Mouse (Mus musculus) CD8-positive naive resting alpha-beta T cell, adult 2 months (primary cell): ENCODE results near the gene Gys1.

Experiments used
- DNase-seq, 2 experiments: peaks; one replicate each; pipeline ENCODE4 v3.0.0; 2022; ENCODE audit warnings: low read depth in 2 of 2, low spot score in 2 of 2

The Gys1 gene

DNA sequence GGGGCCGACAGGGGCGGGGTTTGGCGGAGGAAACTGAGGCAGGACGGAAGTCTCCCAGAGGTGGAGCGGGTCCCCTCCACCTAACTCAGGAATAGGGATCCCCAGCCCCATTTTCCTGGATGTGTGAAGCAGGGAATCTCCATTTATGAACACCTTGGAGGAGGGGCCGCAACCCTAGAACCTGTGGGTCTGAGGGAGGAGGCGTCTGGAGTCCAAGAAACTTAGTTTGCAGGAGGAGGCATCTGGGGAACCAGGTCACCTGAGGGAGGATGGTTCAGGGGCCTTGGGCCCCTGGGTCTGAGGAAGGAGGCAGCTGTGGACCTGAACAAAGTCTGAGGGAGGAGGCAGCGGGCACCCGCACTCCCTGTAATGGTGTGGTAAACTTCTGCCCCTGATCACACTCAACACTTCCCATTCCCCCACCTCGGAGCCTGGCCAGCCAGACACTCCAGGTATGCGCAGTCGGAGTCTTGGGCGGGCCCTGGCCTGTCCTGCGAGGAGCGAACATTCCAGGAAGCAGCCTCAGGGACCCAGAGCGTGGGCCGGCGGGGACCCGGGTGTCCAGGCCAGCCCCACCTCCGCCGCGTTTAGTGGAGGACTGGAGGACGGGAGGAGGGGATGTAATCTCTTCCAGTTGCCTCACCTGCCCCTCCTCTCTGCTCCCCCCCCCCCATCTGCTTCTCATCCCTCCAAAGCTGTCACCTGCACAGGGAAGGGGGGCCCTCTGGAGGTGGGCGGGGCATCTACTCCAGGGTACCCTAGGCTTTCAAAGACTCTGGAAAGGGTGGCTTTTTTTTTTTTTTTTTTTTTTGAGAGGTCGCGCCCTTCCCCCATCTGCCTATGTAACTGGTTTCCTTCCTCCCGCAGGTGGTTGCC lies 20.5 kb upstream of the Gys1 start:
- DNase-seq, result no peak

DNA sequence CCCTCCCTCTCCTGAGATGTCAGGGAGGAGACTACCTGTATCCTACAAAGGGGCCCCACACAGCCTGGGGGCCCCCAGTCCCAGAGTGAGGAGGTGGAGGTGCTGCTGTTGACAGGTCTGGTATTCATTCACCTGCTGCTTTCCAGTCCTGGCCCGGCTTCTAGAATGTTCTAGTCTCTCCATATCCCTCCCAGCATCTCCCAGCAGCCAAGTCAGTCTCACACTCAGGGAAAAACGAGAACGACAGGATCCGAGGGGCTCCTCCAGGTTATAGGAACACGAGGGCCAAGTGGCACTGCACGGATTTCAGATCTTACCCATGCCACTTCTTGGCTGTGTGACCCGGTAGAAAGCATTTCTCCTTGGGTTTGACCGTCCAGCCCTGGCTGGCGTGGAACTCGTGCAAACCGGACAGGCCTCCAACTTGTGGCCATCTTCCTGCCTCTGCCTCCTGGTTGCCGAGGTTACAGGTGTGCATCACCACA lies 19.9 kb upstream of the Gys1 start:
- no peak for DNase-seq

DNA sequence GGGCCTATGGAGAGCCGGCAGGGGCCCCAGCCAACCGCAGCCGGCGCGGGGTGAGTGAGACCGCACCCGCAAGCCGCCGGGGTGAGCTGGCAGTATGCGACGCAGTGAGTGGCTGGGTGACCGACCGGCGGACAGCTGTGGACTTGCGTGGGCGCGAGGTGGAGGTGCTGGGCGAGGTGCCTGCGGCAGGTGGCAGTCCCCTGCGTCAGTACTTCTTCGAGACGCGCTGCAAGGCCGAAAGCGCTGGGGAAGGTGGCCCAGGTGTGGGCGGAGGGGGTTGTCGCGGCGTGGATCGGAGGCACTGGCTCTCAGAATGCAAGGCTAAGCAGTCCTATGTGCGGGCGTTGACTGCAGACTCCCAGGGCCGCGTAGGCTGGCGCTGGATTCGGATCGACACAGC lies 19.0 kb upstream of the Gys1 start:
- no peak for DNase-seq

DNA sequence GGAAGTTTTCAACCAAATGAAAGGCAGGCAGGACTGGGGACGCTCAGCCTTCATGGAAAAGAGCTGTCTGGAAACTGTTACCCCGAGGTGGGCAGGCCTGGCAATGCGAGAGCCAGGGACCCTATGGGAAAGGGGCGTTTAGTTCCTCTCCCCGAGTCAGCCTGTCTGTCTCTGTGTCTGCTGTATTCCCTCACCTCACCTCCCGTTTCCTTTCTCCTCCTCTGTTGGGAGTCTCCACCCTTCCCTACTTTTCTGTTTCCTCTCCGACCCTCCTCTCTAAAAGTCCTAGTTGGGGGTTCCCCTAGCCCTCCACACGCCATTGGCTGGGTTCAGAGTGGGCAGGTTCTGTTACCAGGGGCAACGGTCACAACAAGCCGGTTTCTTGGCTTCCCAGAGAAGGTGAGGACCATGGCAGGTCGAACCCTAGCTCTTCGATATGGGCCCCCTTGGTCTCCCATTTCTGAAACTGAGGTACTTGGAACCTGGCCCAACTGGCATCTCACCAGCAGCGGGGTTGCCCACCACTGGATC lies 16.6 kb upstream of the Gys1 start:
- no peak for DNase-seq

DNA sequence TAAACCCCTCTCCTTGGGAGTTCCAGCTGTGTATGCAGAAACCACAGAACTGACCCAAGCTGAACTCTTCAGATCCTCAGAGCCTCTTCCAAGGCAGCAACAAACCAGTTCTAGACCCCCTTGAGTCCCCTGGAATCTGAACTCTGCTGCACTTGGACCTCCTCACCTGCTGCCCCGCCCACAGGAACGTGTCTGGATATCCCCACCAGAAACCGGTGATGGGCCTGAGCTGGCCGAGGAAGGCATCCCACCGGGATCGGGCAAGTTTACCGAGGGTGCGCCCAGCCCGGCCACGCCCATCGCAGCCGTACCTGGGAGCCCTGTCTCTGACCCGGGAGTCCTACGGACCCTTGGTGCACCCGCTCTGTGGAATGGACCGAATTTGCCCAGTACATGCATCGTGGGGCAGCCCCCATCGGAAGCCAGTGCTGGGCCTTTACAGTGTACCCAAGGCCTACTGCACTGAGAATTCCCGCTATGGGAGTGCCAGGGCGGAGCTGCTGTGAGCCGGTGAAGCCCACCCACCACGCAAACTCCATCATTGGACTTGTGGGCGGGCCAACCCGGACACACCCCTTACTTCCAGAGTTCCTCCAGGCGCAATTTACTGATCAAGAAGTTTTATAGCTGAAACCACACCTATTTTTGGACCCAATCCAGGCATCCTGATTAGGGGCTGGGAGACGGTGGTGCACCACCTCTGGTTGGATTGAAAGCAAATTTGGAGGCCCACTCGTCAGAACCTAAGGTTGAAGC lies 14.6 kb upstream of the Gys1 start:
- DNase-seq, result no peak

DNA sequence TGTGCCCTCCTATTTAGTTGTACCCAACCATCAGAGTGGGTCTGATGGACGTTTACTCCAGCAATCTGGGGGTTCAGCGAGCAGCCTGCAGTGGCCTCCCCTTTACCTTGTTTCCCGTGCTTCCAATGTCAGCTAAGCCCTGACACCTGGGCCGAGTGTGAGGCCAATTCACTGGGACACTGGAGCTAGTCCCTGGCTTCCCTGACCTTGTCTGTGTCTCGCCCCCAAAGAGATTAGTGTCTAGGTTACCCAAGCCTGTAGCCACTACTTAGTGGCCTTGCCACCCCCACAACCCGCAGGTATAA lies 14.1 kb upstream of the Gys1 start, which contains the start of gene Lhb:
Gene Lhb (plus strand): TSS at position 206 of the 305 bp plus-strand sequence.
- DNase-seq, result no peak

DNA sequence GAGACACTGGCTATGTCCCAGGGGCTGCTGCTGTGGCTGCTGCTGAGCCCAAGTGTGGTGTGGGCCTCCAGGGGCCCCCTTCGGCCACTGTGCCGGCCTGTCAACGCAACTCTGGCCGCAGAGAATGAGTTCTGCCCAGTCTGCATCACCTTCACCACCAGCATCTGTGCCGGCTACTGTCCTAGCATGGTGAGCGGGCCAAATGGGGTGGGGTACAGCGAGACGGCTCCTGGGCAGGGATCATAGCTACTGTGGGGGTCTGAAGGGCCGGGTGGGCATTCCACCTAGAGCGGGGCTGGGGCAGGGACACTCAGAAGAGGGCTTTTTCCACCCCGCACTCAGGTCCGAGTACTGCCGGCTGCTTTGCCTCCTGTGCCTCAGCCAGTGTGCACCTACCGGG lies 13.4 kb upstream of the Gys1 start:
- no peak for DNase-seq

DNA sequence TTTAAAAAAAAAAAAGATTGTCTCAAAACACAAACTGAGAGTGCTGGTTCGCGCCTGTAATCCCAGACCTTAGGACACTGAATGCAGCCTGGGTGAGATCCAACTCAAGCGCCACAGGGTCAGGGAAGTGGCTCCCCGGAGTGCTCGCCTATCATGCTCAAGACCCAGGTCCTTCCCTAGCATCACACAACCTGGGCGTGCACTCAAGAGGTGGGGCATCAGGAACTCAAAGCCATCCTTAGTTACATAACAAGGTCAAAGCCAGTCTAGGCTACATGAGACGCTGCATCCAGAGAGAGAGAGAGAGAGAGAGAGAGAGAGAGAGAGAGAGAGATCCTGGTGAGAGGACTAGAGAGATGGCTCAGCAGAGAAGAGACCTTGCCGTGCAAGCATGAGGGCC lies 8.1 kb upstream of the Gys1 start:
- DNase-seq, result no peak

DNA sequence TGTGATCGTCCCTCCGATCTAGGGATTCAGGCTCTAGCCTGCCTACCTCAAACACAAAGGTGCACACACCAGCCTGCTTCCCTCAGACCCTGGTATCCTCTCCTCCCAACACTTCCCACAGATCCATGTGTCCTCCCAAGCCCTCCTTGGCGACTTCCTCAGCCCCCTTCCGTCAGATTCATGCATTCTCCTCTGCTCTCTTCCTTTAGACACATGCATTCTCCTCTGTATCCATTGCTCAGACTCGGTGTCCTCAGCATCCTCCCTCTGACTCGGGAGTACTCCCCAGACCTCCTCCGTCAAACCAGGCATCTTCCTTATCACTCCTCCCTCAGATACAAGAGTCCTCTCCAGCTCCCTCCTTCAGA lies 825 bp upstream of the Gys1 start:
- DNase-seq, result no peak

DNA sequence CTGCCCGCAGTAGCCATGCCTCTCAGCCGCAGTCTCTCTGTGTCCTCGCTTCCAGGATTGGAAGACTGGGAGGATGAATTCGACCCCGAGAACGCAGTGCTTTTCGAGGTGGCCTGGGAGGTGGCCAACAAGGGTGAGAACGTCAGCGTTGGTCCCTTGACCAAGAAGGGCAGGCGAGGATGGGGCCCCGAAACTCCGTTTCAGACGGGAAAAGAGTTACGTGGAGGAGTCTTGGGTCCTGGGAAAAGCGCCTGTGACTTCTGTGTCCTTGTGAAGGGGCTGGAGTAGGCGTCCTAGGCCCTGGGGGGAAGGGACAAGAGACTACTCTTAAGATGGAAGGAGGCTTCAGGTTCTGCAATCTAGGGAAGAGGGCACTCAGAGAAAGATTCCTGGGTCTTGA lies 394 bp downstream of the Gys1 start:
- no peak for DNase-seq

DNA sequence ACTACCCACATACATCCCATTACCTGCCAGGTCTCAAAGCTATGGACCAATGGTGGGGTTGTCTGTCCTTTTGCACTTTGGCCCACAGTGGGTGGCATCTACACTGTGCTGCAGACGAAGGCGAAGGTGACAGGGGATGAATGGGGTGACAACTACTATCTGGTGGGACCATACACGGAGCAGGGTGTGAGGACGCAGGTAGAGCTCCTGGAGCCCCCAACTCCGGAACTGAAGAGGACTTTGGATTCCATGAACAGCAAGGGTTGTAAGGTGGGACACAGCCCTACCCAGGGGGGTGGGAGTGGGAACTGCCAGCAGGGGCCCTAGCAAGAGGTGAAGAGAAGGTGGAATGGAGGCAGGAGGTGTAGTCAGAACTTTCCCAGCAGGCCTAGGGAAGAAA lies 1.8 kb downstream of the Gys1 start:
- no peak for DNase-seq

DNA sequence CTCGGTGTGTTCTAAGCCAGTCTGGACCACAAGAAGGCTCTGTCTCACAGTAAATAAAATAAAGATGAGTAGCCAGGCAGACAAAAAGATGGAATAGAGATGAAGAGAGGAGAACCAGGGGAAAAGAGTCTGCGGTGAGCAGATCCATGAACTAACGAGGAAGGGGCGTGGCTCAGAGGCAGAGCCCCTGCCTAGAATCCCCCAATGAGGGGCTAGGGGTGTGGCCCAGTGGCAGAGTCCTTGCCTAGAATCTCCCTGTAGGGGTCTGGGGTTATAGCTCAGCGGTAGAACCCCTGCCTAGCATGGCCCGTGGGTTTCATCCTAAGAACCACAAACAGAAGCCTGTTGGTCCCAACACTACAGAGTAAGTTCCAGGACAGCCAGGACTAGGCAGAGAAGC lies 2.4 kb downstream of the Gys1 start:
- DNase-seq, result no peak

DNA sequence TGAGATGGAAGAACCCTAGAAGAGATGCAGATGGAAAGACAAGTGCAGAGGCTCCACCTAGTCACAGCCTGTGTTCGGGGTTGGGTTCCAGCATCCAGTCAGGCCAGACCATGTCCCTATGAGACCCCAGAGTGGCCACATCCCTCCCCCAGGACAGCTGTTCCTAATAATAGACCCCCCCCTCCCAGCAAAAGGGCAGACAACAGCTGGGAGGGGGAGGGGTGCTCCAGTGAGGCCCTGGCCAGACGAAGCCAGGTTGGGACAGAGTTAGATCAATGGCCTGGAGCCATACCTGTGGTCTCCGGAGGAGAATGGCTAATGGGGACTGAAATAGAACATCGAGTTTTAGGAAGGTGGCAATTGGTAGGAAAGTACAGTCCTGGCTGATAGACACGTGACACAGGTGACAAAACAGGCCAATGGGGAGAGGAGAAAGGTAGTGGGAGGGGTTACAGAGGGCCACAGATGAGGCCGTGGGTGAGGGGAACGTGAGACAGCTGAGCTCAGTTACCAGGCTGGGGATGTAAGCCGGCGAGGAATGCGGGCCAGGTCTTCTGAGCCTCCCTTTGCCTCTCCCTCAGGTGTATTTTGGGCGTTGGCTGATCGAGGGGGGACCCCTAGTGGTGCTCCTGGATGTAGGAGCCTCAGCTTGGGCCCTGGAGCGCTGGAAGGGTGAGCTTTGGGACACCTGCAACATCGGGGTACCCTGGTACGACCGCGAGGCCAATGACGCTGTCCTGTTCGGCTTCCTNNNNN lies 3.1 kb downstream of the Gys1 start, which contains the start of gene Ruvbl2:
Gene Ruvbl2 (minus strand): TSS at position 576 of the 756 bp plus-strand sequence.
- DNase-seq, result no peak

DNA sequence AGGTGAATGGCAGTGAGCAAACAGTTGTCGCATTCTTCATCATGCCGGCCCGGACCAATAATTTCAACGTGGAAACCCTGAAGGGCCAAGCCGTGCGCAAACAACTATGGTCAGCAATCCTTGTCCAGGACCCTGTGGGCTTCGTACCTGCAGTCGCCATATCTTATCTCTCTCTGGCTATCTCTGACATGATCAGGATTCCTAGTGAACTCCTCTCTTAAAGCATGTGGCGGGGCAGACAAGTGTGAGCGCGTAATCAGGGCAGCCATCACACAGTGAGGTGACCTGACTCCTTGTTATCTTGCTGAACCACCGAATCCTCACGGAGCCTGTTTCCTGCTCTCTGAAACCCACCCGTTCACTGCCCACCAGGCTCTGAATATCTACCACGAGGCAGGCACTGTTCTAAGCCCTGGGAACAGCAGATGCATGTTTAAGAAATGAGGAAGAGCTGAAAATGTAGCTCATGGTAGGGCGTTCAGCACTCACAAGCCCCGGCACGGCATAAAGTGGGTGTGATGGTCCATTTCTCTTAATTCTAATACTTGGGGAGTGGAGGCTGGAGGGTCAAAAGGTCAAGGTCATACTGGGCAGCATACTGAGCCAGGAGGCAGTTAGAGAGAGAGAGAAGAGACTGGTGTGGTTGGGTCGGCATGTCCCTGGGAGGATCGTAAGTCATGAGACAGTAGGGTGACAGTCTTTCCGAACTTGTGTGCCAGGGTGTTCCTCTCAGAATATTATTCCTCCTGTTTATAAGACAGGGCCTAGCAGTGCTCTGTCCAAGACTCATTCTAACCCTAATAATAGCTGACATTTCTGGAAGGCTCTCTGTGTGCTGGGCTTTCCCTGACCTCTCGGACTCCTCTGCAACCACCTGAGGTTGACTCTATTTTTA lies 9.1 kb downstream of the Gys1 start:
- no peak for DNase-seq

DNA sequence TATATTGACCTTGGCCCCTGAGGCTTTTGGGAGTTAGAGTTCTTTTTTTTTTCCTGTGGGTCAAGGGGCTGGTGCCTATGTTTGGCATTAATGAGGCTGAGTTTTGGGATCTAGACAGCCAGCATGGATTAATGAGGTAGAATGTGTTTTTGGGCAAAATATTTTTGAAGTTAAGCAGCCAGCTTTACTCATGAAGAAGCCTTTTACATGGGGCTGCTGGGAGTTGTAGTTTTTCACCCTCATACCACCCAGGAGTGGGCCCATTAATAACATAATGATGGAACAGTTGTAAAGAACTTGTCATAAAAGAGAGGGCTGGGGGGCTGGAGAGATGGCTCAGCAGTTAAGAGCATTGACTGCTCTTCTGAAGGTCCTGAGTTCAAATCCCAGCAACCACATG lies 11.9 kb downstream of the Gys1 start:
- no peak for DNase-seq

DNA sequence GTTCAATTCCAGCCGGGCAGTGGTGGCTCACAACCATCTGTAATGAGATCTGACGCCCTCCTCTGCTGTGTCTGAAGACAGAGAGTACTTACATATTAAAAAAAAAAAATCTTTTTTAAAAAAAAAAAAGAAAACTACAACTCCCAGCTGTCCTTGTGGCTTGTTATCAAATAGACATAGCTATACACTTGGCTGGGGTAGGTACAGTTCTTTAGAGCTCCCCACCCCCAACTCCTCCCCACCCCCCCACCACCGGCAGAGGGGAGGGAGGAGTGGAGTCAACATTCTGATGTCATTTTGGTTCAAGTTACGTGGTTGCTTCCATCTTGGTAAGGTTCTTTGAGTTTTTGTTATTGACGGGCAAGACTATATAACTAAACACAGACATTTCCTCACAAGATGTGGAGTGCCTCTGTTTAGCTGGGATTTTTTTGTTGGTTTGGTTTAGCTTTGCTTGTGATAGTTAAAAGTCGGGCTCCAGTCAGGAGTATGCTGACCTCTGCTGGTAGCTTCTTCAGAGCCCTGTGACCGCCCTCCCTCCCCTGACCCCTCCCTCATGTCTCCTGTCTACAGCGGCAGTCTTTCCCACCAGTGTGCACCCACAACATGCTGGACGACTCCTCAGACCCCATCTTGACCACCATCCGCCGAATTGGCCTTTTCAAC lies 12.8 kb downstream of the Gys1 start:
- DNase-seq, result no peak

DNA sequence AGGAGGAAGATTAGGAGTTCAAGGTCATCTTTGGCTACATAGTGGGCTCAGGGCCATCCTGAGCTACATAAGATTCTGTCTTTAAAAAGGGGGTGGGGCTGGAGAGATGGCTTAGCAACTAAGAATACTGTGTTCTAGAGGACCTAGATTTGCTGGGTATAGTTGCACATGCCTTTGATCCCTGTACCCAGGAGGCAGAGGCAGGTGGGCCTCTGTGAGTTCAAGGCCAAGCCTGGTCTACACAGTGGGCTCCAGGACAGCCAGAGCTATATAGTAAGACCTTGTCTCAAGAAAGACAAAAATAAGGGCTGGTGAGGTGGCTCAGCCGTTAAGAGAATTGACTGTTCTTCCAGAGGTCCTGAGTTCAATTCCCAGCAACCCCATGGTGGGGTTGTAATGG lies 15.3 kb downstream of the Gys1 start:
- no peak for DNase-seq

DNA sequence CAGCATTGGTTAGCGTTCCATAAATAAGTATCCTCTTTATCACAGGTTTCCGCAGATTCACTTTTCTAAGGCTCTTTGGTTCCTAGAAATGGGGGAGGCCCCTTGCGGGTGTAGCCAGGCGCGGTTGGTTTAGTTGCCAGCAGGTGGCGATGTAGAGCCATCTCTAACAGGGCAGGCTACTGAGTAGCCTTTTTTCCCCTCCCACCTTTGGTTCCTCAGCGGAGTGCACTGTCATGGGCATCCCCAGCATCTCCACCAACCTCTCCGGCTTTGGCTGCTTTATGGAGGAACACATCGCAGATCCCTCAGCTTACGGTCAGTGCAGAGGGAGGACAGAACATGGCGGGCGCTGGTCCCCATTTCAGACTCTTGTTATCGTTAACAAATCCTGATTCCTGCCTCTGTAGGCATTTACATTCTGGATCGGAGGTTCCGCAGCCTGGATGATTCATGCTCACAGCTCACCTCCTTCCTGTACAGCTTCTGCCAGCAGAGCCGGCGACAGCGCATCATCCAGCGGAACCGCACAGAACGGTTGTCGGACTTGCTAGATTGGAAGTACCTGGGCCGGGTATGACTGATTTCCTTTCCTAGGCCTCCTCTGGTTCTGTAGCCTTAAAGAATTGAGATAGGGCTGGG lies 16.8 kb downstream of the Gys1 start:
- DNase-seq, result peak; percentile 78 to 87

DNA sequence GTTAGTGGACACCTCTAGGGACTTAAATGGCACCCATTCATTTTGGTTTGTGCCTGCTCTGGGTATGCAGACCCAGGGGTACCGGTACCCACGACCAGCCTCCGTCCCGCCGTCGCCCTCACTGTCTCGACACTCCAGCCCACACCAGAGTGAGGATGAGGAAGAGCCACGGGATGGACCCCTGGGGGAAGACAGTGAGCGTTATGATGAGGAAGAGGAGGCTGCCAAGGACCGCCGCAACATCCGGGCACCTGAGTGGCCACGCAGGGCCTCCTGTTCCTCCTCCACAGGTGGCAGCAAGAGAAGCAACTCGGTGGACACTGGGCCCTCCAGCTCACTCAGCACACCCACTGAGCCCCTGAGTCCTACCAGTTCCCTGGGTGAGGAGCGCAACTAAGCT lies 20.3 kb downstream of the Gys1 start:
- no peak for DNase-seq
